ENCODE assay signal across 16 mouse cellular contexts in genomic region chr12:14079892-14080291, GRCm38 (mm10).
"Had no signal": no experiment of that assay in that cellular context is flagged by ENCODE, and none has a peak within 500 bp of the region (broad histone marks: within the 10 kb centered on the region; RNA-seq: fewer than 3 reads in every experiment).

No protein-coding gene starts in this region.

- H3K9me3 ChIP-seq: neural tube, embryonic 13.5 days; neural tube, embryonic 15.5 days; stomach, embryonic 15.5 days had no signal

- H3K4me1 ChIP-seq: neural tube, embryonic 13.5 days; neural tube, embryonic 15.5 days; stomach, embryonic 15.5 days had no signal

- H3K27ac ChIP-seq: neural tube, embryonic 13.5 days; neural tube, embryonic 15.5 days; stomach, embryonic 15.5 days; stomach, postnatal 0 days had no signal

- H3K27me3 ChIP-seq: neural tube, embryonic 13.5 days; neural tube, embryonic 15.5 days; stomach, embryonic 15.5 days had no signal

- H3K4me2 ChIP-seq: neural tube, embryonic 13.5 days; neural tube, embryonic 15.5 days; stomach, embryonic 15.5 days had no signal

- H3K9ac ChIP-seq: neural tube, embryonic 13.5 days; neural tube, embryonic 15.5 days; stomach, embryonic 15.5 days had no signal

- H3K36me3 ChIP-seq: neural tube, embryonic 13.5 days; neural tube, embryonic 15.5 days; stomach, embryonic 15.5 days had no signal

- DNase-seq: retina, postnatal 1 day; right cerebral cortex, adult 18-20 months; right cerebral cortex, postnatal 14 days; right cerebral cortex, postnatal 25 days; right cerebral cortex, postnatal 4 days; spleen, adult 18-20 months; thymus, adult 18-20 months; thymus, adult 2 months; thymus, postnatal 14 days; thymus, postnatal 25 days; thymus, postnatal 36 days; thymus, postnatal 4 days had no signal

- H3K4me3 ChIP-seq: neural tube, embryonic 13.5 days; neural tube, embryonic 15.5 days; stomach, embryonic 15.5 days had no signal
